Mouse (Mus musculus) T-cell, adult 2 months (primary cell): ENCODE results near the gene Rbm20.

Source experiments
- DNase-seq: peaks from one replicate; pipeline ENCODE4 v3.0.0; 2022; ENCODE audit warnings: low spot score

Rbm20 gene

GRCm38 (mm10) chr19:53722186-53722585 lies 45.1 kb downstream of the Rbm20 start:
- DNase-seq = no peak

GRCm38 (mm10) chr19:53724053-53724452 lies 46.9 kb downstream of the Rbm20 start:
- no peak for DNase-seq

GRCm38 (mm10) chr19:53726340-53726739 lies 49.2 kb downstream of the Rbm20 start:
- DNase-seq = no peak

GRCm38 (mm10) chr19:53726755-53727154 lies 49.6 kb downstream of the Rbm20 start:
- DNase-seq = no peak

GRCm38 (mm10) chr19:53727277-53727676 lies 50.2 kb downstream of the Rbm20 start:
- no peak for DNase-seq

GRCm38 (mm10) chr19:53727886-53728669 lies 51.0 kb downstream of the Rbm20 start:
- DNase-seq = no peak

- no peak for DNase-seq
These were observed 52.8 kb downstream of the Rbm20 start for GRCm38 (mm10) chr19:53729919-53730318.

GRCm38 (mm10) chr19:53731761-53732201 lies 54.7 kb downstream of the Rbm20 start:
- DNase-seq = no peak

GRCm38 (mm10) chr19:53734845-53735244 lies 57.7 kb downstream of the Rbm20 start:
- DNase-seq = no peak

GRCm38 (mm10) chr19:53738701-53739131 lies 61.6 kb downstream of the Rbm20 start:
- no peak for DNase-seq

GRCm38 (mm10) chr19:53739570-53740266 lies 62.6 kb downstream of the Rbm20 start:
- no peak for DNase-seq

GRCm38 (mm10) chr19:53740750-53741380 lies 63.8 kb downstream of the Rbm20 start:
- DNase-seq = no peak

- peak; percentile 17 for DNase-seq
These were observed 64.8 kb downstream of the Rbm20 start for GRCm38 (mm10) chr19:53741902-53742301.

- DNase-seq = no peak
These were observed 68.2 kb downstream of the Rbm20 start for GRCm38 (mm10) chr19:53745354-53745753.

GRCm38 (mm10) chr19:53746116-53746515 lies 69.0 kb downstream of the Rbm20 start:
- no peak for DNase-seq

GRCm38 (mm10) chr19:53748236-53748775 lies 71.2 kb downstream of the Rbm20 start:
- DNase-seq = no peak

- DNase-seq = no peak
These were observed 72.2 kb downstream of the Rbm20 start for GRCm38 (mm10) chr19:53749326-53749725.

- DNase-seq = no peak
These were observed 74.5 kb downstream of the Rbm20 start for GRCm38 (mm10) chr19:53751420-53752185.

GRCm38 (mm10) chr19:53752993-53753392 lies 75.9 kb downstream of the Rbm20 start:
- no peak for DNase-seq

GRCm38 (mm10) chr19:53754421-53754830 lies 77.3 kb downstream of the Rbm20 start:
- DNase-seq = no peak

- no peak for DNase-seq
These were observed 78.2 kb downstream of the Rbm20 start for GRCm38 (mm10) chr19:53755346-53755745.
